Mouse (Mus musculus): Measurements from ENCODE around the gene Llgl1. TPM values are rescaled to one million over a fixed set of nuclear protein-coding genes. Genes with fewer than 3 reads are reported as not detected.
A peak's percentile ranks its signal among the peaks of the same experiment; 100 is the strongest.

Llgl1 gene
- polyA plus RNA-seq (2012; rRNA removed), result 88.3 and 90.5 TPM in 2 replicates

- Histone ChIP-seq H3K27me3 (ENCODE audit: control insufficient read depth, insufficient read depth, low read length) (no peaks in the 10 kb centered on the region), H3K4me1 (ENCODE audit: control insufficient read depth, insufficient read depth, low read length) (peaks cover 28% of the 10 kb centered on the region), H3K27ac (ENCODE audit: insufficient read depth, low read length) (peak within 1 kb of the TSS; percentile 91), H3K4me3 (replicated peaks; ENCODE audit: insufficient read depth, low read depth, low read length) (peak within 1 kb of the TSS; percentile 97)
- WGBS, result under 1% methylated on average over 73 of the region's 73 CpGs
- DNase-seq, result peak; percentile 88 to 93
- TF ChIP-seq CTCF (IDR thresholded peaks at IDR 0.05; ENCODE audit: borderline replicate concordance, insufficient read depth, low read depth, low read length) (no peak), POLR2A (IDR thresholded peaks at IDR 0.05; ENCODE audit: borderline replicate concordance, insufficient read depth, low read length) (peak; percentile 64; the same call in 1 of the 2 replicates)
These were observed at the start of gene Llgl1 for GRCm38 (mm10) chr11:60699524-60700075. Llgl1 (plus strand) TSS chr11:60699723.

DNA sequence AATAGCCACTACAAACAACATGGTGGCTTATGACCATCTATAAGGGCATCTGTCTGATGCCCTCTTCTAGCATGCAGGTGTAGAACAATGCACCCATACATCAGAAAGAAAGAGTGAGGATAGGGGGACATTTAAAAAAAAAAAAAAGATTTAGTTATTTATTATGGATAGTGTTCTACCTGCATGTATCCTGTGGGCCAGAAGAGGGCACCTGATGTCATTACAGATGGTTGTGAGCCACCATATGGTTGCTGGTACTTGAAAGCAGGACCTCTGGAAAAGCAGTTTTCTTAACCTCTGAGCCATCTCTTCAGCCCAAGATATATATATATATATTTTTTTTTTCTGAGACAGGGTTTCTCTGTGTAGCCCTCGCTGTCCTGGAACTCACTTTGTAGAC, 3.4 kb upstream of the Llgl1 start:
- Histone ChIP-seq H3K4me1 (ENCODE audit: control insufficient read depth, insufficient read depth, low read length) (0 out of 2 replicates have a peak, but pooled peaks cover 3% of the 10 kb centered on the region), H3K4me3 (replicated peaks; ENCODE audit: insufficient read depth, low read depth, low read length) (no peak overlapping the region), H3K27ac (ENCODE audit: insufficient read depth, low read length) (no peak overlapping the region), H3K27me3 (ENCODE audit: control insufficient read depth, insufficient read depth, low read length) (no peaks in the 10 kb centered on the region)
- 69% methylated on average over 1 of the region's 1 CpGs for WGBS
- DNase-seq, result peak in 1 of 2 experiments; percentile 4
- TF ChIP-seq CTCF (IDR thresholded peaks at IDR 0.05; ENCODE audit: borderline replicate concordance, insufficient read depth, low read depth, low read length) (no peak), POLR2A (IDR thresholded peaks at IDR 0.05; ENCODE audit: borderline replicate concordance, insufficient read depth, low read length) (no peak)

DNA sequence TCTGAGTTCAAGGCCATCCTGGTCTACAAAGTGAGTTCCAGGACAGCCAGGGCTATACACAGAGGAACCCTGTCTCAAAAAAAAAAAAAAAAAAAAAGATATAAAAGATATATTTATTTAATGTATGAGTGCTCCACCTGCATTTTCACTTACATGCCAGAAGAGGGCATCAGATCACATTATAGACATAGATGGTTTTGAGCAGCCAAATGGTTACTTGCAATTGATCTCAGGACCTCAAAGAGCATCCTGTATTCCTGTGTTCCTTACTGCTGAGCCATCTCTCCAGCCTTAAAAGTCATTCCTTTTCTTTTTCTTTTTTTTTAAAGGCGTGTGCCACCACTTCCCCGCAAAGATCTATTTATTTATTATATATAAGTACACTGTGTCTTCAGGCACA, 2.0 kb upstream of the Llgl1 start:
- peak in 1 of 2 experiments; percentile 32 for DNase-seq
- 61% methylated on average over 2 of the region's 2 CpGs for WGBS

DNA sequence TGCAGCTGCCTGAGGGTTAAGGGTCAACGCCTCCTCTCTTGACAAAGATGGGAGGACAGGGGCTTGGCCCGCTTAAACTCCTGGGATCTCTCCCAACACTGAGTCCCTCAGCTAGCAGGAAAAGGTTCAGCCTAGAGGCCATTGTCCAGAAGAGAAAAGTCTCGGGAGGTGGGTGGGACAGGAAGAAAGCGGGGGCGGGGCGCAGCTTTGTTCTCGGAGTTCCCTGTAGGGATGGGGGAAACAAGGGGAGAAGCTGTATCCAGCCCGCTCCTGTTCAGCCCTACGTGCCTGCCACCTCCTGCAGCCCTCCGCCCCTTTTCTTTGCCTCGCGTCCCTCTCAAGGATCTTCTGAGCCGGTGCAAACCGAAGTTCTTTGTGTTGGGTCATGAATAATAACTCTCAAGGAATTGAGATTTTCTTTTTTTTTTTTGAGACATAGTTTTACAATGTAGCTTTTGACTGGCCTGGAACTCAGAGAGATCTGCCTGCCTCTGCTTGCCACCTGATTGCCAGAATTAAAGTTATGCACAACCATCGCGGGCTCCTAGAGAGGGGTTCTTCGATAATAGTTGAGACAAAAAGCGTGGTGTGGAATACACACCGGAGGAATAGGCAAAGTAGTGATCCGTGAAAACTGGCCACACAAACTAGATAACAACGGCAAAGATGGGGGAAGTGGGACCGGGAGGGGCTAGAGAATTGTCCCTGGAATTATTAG, 558 bp upstream of the Llgl1 start:
- 4% methylated on average over 22 of the region's 22 CpGs for WGBS
- peak overlapping the region; percentile 91 for H3K4me3 ChIP-seq (replicated peaks; ENCODE audit: insufficient read depth, low read depth, low read length)

More for the DNA sequence above, 2.0 kb upstream of the Llgl1 start:
- no peaks in the 10 kb centered on the region for H3K27me3 ChIP-seq (ENCODE audit: control insufficient read depth, insufficient read depth, low read length)
- H3K4me1 ChIP-seq (ENCODE audit: control insufficient read depth, insufficient read depth, low read length), result peaks cover 14% of the 10 kb centered on the region
- H3K4me3 ChIP-seq (replicated peaks; ENCODE audit: insufficient read depth, low read depth, low read length), result no peak overlapping the region
- peak; percentile 38; the same call in 1 of the 2 replicates for TF ChIP-seq CTCF (IDR thresholded peaks at IDR 0.05; ENCODE audit: borderline replicate concordance, insufficient read depth, low read depth, low read length)
- TF ChIP-seq POLR2A (IDR thresholded peaks at IDR 0.05; ENCODE audit: borderline replicate concordance, insufficient read depth, low read length), result no peak
- H3K27ac ChIP-seq (ENCODE audit: insufficient read depth, low read length), result no peak overlapping the region

DNA sequence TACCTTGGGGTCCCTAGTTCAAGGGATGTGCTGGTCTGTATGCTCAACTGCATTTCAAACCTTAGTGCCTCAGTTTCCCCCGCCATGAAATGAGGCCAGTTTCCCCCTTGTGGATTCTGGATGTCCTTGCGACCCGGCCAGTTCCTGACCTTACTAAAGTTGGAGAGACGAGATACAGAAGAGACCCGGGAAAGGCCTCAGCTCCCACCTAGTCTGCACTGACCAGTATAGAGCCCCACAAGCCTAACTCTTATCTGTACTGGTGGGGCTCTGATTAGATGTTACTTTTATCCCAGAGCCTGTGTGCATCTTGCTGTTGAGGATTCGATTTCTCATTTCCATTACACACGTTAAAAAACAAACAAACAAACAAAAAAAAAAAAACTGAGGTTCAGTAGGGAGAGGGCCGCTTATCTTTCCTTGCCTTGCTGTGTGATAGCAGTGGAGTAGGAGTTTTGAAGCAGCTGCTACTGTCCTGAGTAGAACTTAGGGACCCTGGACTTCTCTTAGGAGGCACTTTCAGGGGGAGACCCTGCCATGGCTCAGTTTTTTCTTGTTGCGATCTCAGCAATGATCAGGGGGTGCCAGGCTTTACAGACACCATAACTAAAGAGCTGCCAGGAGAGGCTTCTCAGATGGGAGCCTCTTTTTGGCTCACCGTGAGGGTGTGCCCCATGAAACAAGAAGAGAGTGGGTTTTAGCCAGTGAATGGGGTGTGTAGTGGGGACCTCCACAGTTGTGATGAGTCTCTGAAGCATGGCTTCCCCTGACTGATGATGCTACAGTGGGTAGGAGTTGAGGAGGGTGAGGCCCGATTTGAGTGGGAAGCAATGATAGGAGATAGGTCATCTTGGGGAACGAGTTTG, 1.0 kb downstream of the Llgl1 start:
- Histone ChIP-seq H3K4me1 (ENCODE audit: control insufficient read depth, insufficient read depth, low read length) (peaks cover 28% of the 10 kb centered on the region), H3K27me3 (ENCODE audit: control insufficient read depth, insufficient read depth, low read length) (no peaks in the 10 kb centered on the region), H3K27ac (ENCODE audit: insufficient read depth, low read length) (peak overlapping the region; percentile 91), H3K4me3 (replicated peaks; ENCODE audit: insufficient read depth, low read depth, low read length) (peak overlapping the region; percentile 97)
- WGBS, result 7% methylated on average over 12 of the region's 12 CpGs
- TF ChIP-seq CTCF (IDR thresholded peaks at IDR 0.05; ENCODE audit: borderline replicate concordance, insufficient read depth, low read depth, low read length) (no peak), POLR2A (IDR thresholded peaks at IDR 0.05; ENCODE audit: borderline replicate concordance, insufficient read depth, low read length) (no peak)
- peak in 1 of 2 experiments; percentile 14 for DNase-seq

More for the DNA sequence above, 558 bp upstream of the Llgl1 start:
- DNase-seq, result peak; percentile 40 to 43
- no peaks in the 10 kb centered on the region for H3K27me3 ChIP-seq (ENCODE audit: control insufficient read depth, insufficient read depth, low read length)
- TF ChIP-seq CTCF (IDR thresholded peaks at IDR 0.05; ENCODE audit: borderline replicate concordance, insufficient read depth, low read depth, low read length) (no peak), POLR2A (IDR thresholded peaks at IDR 0.05; ENCODE audit: borderline replicate concordance, insufficient read depth, low read length) (no peak)
- H3K27ac ChIP-seq (ENCODE audit: insufficient read depth, low read length), result peak overlapping the region; percentile 66; the same call in 1 of the 2 replicates
- H3K4me1 ChIP-seq (ENCODE audit: control insufficient read depth, insufficient read depth, low read length), result peaks cover 26% of the 10 kb centered on the region

- peak overlapping the region; percentile 52 for H3K27ac ChIP-seq (ENCODE audit: insufficient read depth, low read length)
- peaks cover 28% of the 10 kb centered on the region for H3K4me1 ChIP-seq (ENCODE audit: control insufficient read depth, insufficient read depth, low read length)
- 31% methylated on average over 4 of the region's 4 CpGs for WGBS
- DNase-seq, result peak in 1 of 2 experiments; percentile 27
- no peak overlapping the region for H3K4me3 ChIP-seq (replicated peaks; ENCODE audit: insufficient read depth, low read depth, low read length)
- TF ChIP-seq CTCF (IDR thresholded peaks at IDR 0.05; ENCODE audit: borderline replicate concordance, insufficient read depth, low read depth, low read length) (no peak), POLR2A (IDR thresholded peaks at IDR 0.05; ENCODE audit: borderline replicate concordance, insufficient read depth, low read length) (no peak)
- H3K27me3 ChIP-seq (ENCODE audit: control insufficient read depth, insufficient read depth, low read length), result no peaks in the 10 kb centered on the region
These were observed 2.1 kb downstream of the Llgl1 start for GRCm38 (mm10) chr11:60701611-60702010.

GRCm38 (mm10) chr11:60703131-60703530, 3.6 kb downstream of the Llgl1 start:
- Histone ChIP-seq H3K4me3 (replicated peaks; ENCODE audit: insufficient read depth, low read depth, low read length) (no peak overlapping the region), H3K27ac (ENCODE audit: insufficient read depth, low read length) (peak overlapping the region; percentile 68; the same call in 1 of the 2 replicates), H3K4me1 (ENCODE audit: control insufficient read depth, insufficient read depth, low read length) (peaks cover 32% of the 10 kb centered on the region), H3K27me3 (ENCODE audit: control insufficient read depth, insufficient read depth, low read length) (no peaks in the 10 kb centered on the region)
- TF ChIP-seq CTCF (IDR thresholded peaks at IDR 0.05; ENCODE audit: borderline replicate concordance, insufficient read depth, low read depth, low read length) (peak; percentile 75), POLR2A (IDR thresholded peaks at IDR 0.05; ENCODE audit: borderline replicate concordance, insufficient read depth, low read length) (no peak)
- WGBS, result 11% methylated on average over 4 of the region's 4 CpGs
- DNase-seq, result peak; percentile 60 to 63

Data from cerebellum, adult 2 months (tissue).